Mouse (Mus musculus) myocyte (in vitro differentiated cells): ENCODE measurements at regions not wholly inside any gene's neighbourhood (a gene's known extent, or its start where the extent isn't known, plus 50 kb on each side); places are given as distances from the start of the nearest gene placed in this dataset.

ENCODE experiments used
- CEBPB ChIP-seq: IDR thresholded peaks from 2 replicates; pipeline ENCODE4 v1.6.1; 2011; ENCODE audit warnings: mild to moderate bottlenecking, moderate library complexity; ENCODE audit not compliant: poor library complexity, insufficient read depth, severe bottlenecking
- E2F4 ChIP-seq: IDR thresholded peaks from one replicate; pipeline ENCODE4 v1.6.1; 2011; ENCODE audit warnings: mild to moderate bottlenecking, control low read depth, moderate library complexity; ENCODE audit not compliant: insufficient read depth
- MAX ChIP-seq: IDR thresholded peaks from one replicate; pipeline ENCODE4 v1.6.1; 2011; ENCODE audit warnings: low read depth, mild to moderate bottlenecking, control low read depth
- MYOD1 ChIP-seq, 3 experiments: IDR thresholded peaks; one replicate each; pipeline ENCODE4 v1.6.1; 2011; ENCODE audit warnings: control low read depth in 2 of 3, low read depth in 2 of 3, mild to moderate bottlenecking in 2 of 3, moderate library complexity in 1 of 3; ENCODE audit not compliant: insufficient read length in 2 of 3, control insufficient read depth in 1 of 3
- POLR2A ChIP-seq: IDR thresholded peaks from one replicate; pipeline ENCODE4 v1.6.1; 2011; ENCODE audit warnings: low read depth, mild to moderate bottlenecking, control low read depth, moderate library complexity; ENCODE audit not compliant: insufficient read length
- POLR2AphosphoS2 ChIP-seq: IDR thresholded peaks from one replicate; pipeline ENCODE4 v1.6.1; 2011; ENCODE audit warnings: low read depth, control low read depth; ENCODE audit not compliant: insufficient read length
- TCF12 ChIP-seq: IDR thresholded peaks from one replicate; pipeline ENCODE4 v1.6.1; 2011; ENCODE audit warnings: mild to moderate bottlenecking, control low read depth; ENCODE audit not compliant: poor library complexity, insufficient read depth, severe bottlenecking

DNA sequence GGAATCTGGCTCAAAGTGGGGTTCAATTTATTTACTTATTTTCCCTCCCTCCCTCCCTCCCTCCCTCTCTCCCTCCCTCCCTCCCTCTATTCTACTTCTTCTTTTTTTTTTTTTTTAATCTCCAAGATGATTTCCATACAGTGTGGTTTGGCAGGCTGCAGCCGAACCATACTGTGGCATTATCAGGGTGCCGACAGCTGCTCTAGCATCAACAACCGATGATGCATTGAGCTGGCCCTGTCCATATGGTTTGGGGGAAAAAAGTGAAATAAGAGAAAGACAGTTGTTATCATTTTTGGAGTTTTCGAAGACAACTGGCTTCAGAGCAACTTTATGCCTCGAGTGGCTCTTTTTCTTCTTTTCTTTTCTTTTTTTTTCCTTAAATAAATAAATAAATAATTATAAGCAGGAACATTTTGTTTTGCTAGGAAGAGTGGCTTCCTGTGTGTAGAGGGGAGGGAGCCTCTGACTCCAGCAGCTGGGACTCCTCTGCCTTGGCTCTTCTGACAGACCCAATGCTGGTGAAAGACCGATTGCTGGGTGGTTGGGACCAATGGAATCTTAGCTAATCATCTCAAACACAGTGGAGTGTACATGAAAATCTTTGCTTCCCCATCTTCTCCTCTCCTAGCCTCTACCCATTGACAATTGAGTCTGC, 190.1 kb upstream of the Maf start:
- TF ChIP-seq MAX (no peak), TCF12 (peak; percentile 79), POLR2A (no peak), POLR2AphosphoS2 (no peak), MYOD1 (IDR thresholded peaks at IDR 0.05; ENCODE audit: control insufficient read depth in 1 of 3, insufficient read length in 2 of 3, low read depth in 2 of 3) (peak in 2 of 3 experiments; percentile 90), E2F4 (no peak), CEBPB (no peak; the same call in 1 of the 2 replicates)
